Mouse (Mus musculus): ENCODE measurements at regions not wholly inside any gene's neighbourhood (a gene's known extent, or its start where the extent isn't known, plus 50 kb on each side); places are given as distances from the start of the nearest gene placed in this dataset.

GRCm38 (mm10) chr4:81669181-81669580 lies 226.6 kb upstream of the Mpdz start:
- H3K27ac ChIP-seq (ENCODE audit: insufficient read depth, low read depth, low read length, poor library complexity, severe bottlenecking): no peak overlapping the region
- DNase-seq (ENCODE audit: low read depth, low spot score): peak; percentile 89
- no peak overlapping the region for H3K9ac ChIP-seq (ENCODE audit: insufficient read depth, low read depth, low read length, poor library complexity, severe bottlenecking)
- no peaks in the 10 kb centered on the region; a peak in 1 of 4 replicates for H3K4me1 ChIP-seq (ENCODE audit: control insufficient read depth in 2 of 2, insufficient read depth in 2 of 2, low read length in 2 of 2, poor library complexity in 1 of 2)
- in situ Hi-C loops (cut with MboI; ENCODE audit: low sequenced_read_pairs in 2 of 2, unreplicated experiment in 2 of 2): no loop called here
- H3K36me3 ChIP-seq (ENCODE audit: control insufficient read depth, insufficient read depth, low read length, poor library complexity, severe bottlenecking): no peaks in the 10 kb centered on the region
- no peak for TF ChIP-seq CHD2 (IDR thresholded peaks at IDR 0.05; ENCODE audit: low read depth, low read length)
- no peak for TF ChIP-seq ZNF384 (IDR thresholded peaks at IDR 0.05; ENCODE audit: low read depth, low read length)
- TF ChIP-seq HCFC1 (IDR thresholded peaks at IDR 0.05; ENCODE audit: borderline replicate concordance, insufficient read depth, low read length): no peak
- no peak for TF ChIP-seq MAFK (IDR thresholded peaks at IDR 0.05; ENCODE audit: insufficient read depth, low read depth, low read length)
- TF ChIP-seq ZC3H11A (IDR thresholded peaks at IDR 0.05; ENCODE audit: borderline replicate concordance, low read depth, low read length): no peak
- no peak overlapping the region for H3K4me3 ChIP-seq (ENCODE audit: insufficient read depth in 1 of 2, low read depth in 1 of 2, low read length in 2 of 2, poor library complexity in 1 of 2, severe bottlenecking in 1 of 2)
- H3K9me3 ChIP-seq (ENCODE audit: control insufficient read depth, insufficient read depth, low read depth, low read length): no peaks in the 10 kb centered on the region

GRCm38 (mm10) chr4:81661096-81661495 lies 218.5 kb upstream of the Mpdz start:
- Histone ChIP-seq H3K36me3 (ENCODE audit: control insufficient read depth, insufficient read depth, low read length, poor library complexity, severe bottlenecking) (no peaks in the 10 kb centered on the region), H3K4me1 (ENCODE audit: control insufficient read depth in 2 of 2, insufficient read depth in 2 of 2, low read length in 2 of 2, poor library complexity in 1 of 2) (no peaks in the 10 kb centered on the region), H3K9ac (ENCODE audit: insufficient read depth, low read depth, low read length, poor library complexity, severe bottlenecking) (no peak overlapping the region), H3K9me3 (ENCODE audit: control insufficient read depth, insufficient read depth, low read depth, low read length) (no peaks in the 10 kb centered on the region), H3K4me3 (ENCODE audit: insufficient read depth in 1 of 2, low read depth in 1 of 2, low read length in 2 of 2, poor library complexity in 1 of 2, severe bottlenecking in 1 of 2) (no peak overlapping the region), H3K27ac (ENCODE audit: insufficient read depth, low read depth, low read length, poor library complexity, severe bottlenecking) (no peak overlapping the region)
- in situ Hi-C loops (cut with MboI; ENCODE audit: low sequenced_read_pairs in 2 of 2, unreplicated experiment in 2 of 2): no loop called here
- TF ChIP-seq CHD2 (IDR thresholded peaks at IDR 0.05; ENCODE audit: low read depth, low read length) (no peak), ZC3H11A (IDR thresholded peaks at IDR 0.05; ENCODE audit: borderline replicate concordance, low read depth, low read length) (no peak), MAFK (IDR thresholded peaks at IDR 0.05; ENCODE audit: insufficient read depth, low read depth, low read length) (no peak), HCFC1 (IDR thresholded peaks at IDR 0.05; ENCODE audit: borderline replicate concordance, insufficient read depth, low read length) (no peak), ZNF384 (IDR thresholded peaks at IDR 0.05; ENCODE audit: low read depth, low read length) (no peak)
- DNase-seq (ENCODE audit: low read depth, low spot score): no peak

- no peaks in the 10 kb centered on the region for H3K9me3 ChIP-seq (ENCODE audit: control insufficient read depth, insufficient read depth, low read depth, low read length)
- no peak overlapping the region for H3K4me3 ChIP-seq (ENCODE audit: insufficient read depth in 1 of 2, low read depth in 1 of 2, low read length in 2 of 2, poor library complexity in 1 of 2, severe bottlenecking in 1 of 2)
- H3K9ac ChIP-seq (ENCODE audit: insufficient read depth, low read depth, low read length, poor library complexity, severe bottlenecking): no peak overlapping the region
- TF ChIP-seq ZC3H11A (IDR thresholded peaks at IDR 0.05; ENCODE audit: borderline replicate concordance, low read depth, low read length): no peak
- TF ChIP-seq ZNF384 (IDR thresholded peaks at IDR 0.05; ENCODE audit: low read depth, low read length): no peak
- no peak for TF ChIP-seq MAFK (IDR thresholded peaks at IDR 0.05; ENCODE audit: insufficient read depth, low read depth, low read length)
- no peak for TF ChIP-seq HCFC1 (IDR thresholded peaks at IDR 0.05; ENCODE audit: borderline replicate concordance, insufficient read depth, low read length)
- TF ChIP-seq CHD2 (IDR thresholded peaks at IDR 0.05; ENCODE audit: low read depth, low read length): no peak; the same call in 1 of the 2 replicates
- DNase-seq (ENCODE audit: low read depth, low spot score): peak; percentile 9
- peaks cover 0 to 2% of the 10 kb centered on the region in 2 experiments; a peak in 1 of 4 replicates for H3K4me1 ChIP-seq (ENCODE audit: control insufficient read depth in 2 of 2, insufficient read depth in 2 of 2, low read length in 2 of 2, poor library complexity in 1 of 2)
- H3K36me3 ChIP-seq (ENCODE audit: control insufficient read depth, insufficient read depth, low read length, poor library complexity, severe bottlenecking): no peaks in the 10 kb centered on the region
- no peak overlapping the region for H3K27ac ChIP-seq (ENCODE audit: insufficient read depth, low read depth, low read length, poor library complexity, severe bottlenecking)
- in situ Hi-C loops (cut with MboI; ENCODE audit: low sequenced_read_pairs in 2 of 2, unreplicated experiment in 2 of 2): no loop called here
Observed at GRCm38 (mm10) chr4:81628496-81628828, 185.8 kb upstream of the Mpdz start.

- H3K4me3 ChIP-seq (ENCODE audit: insufficient read depth in 1 of 2, low read depth in 1 of 2, low read length in 2 of 2, poor library complexity in 1 of 2, severe bottlenecking in 1 of 2): no peak overlapping the region
- H3K27ac ChIP-seq (ENCODE audit: insufficient read depth, low read depth, low read length, poor library complexity, severe bottlenecking): no peak overlapping the region
- no peaks in the 10 kb centered on the region for H3K36me3 ChIP-seq (ENCODE audit: control insufficient read depth, insufficient read depth, low read length, poor library complexity, severe bottlenecking)
- H3K4me1 ChIP-seq (ENCODE audit: control insufficient read depth in 2 of 2, insufficient read depth in 2 of 2, low read length in 2 of 2, poor library complexity in 1 of 2): peaks cover 0 to 2% of the 10 kb centered on the region in 2 experiments; a peak in 1 of 4 replicates
- in situ Hi-C loops (cut with MboI; ENCODE audit: low sequenced_read_pairs in 2 of 2, unreplicated experiment in 2 of 2): no loop called here
- TF ChIP-seq CHD2 (IDR thresholded peaks at IDR 0.05; ENCODE audit: low read depth, low read length) (no peak), MAFK (IDR thresholded peaks at IDR 0.05; ENCODE audit: insufficient read depth, low read depth, low read length) (no peak), ZC3H11A (IDR thresholded peaks at IDR 0.05; ENCODE audit: borderline replicate concordance, low read depth, low read length) (no peak), ZNF384 (IDR thresholded peaks at IDR 0.05; ENCODE audit: low read depth, low read length) (no peak), HCFC1 (IDR thresholded peaks at IDR 0.05; ENCODE audit: borderline replicate concordance, insufficient read depth, low read length) (no peak)
- H3K9me3 ChIP-seq (ENCODE audit: control insufficient read depth, insufficient read depth, low read depth, low read length): no peaks in the 10 kb centered on the region
- no peak for DNase-seq (ENCODE audit: low read depth, low spot score)
- no peak overlapping the region for H3K9ac ChIP-seq (ENCODE audit: insufficient read depth, low read depth, low read length, poor library complexity, severe bottlenecking)
Observed at GRCm38 (mm10) chr4:81627714-81628495, 185.3 kb upstream of the Mpdz start.
